Mouse (Mus musculus): ENCODE data around the gene Lrtm2. TPM values are rescaled to one million over a fixed set of nuclear protein-coding genes. Genes with fewer than 3 reads are reported as not detected.

Lrtm2 gene
- polyA plus RNA-seq, 1 experiment, result 50.2 TPM

DNA sequence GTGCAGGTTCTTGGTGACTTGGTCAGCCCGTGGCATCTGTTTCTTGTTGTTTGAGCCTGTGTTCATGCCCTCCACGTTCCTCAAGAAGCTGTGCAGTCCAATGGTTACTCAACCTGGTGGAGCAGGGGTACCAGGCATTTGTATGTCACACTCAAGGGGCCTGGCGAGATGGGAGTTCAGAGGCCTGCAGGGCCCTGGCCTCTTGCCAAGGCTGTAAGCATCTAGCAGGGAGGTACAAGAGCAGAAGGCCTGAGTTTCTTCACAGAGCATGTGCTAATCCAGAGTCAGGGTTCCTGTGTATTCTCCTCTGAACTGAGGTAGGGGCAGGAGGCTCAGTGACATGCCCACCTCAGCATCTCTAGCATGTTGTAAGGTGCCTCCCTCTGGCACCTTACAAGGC is 17.5 kb downstream of the Lrtm2 start:
- Histone ChIP-seq H3K27ac (ENCODE audit: insufficient read depth, low read length) (peak overlapping the region; percentile 54), H3K4me3 (ENCODE audit: insufficient read depth, low read length) (no peak overlapping the region), H3K4me1 (ENCODE audit: control insufficient read depth, insufficient read depth, low read length) (peaks cover 17% of the 10 kb centered on the region)
- TF ChIP-seq POLR2A (IDR thresholded peaks at IDR 0.05; ENCODE audit: extremely low read depth, insufficient read depth, low read length) (no peak), CTCF (IDR thresholded peaks at IDR 0.05; ENCODE audit: extremely low read depth, insufficient read depth, low read length) (no peak)

DNA sequence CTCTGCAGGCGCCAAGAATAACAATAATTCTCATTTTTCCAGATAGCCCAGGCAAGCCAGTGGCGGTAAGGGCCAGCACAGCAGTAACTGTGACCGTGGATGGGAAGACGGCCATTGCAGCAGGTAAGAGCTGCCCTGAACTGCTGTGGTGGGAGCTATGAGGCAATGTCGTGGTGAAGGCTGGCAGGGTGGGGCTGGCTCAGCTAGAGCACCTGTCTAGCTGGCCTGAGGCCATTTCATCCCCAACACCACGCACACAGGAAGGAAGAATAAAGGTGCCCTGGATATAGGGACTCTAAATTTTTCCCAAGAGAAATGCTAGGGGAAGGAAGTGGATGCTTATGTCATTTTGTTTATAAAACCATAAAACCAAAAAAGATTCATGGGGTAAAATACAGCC is 18.2 kb downstream of the Lrtm2 start:
- H3K4me3 ChIP-seq (ENCODE audit: insufficient read depth, low read length), result no peak overlapping the region
- TF ChIP-seq CTCF (IDR thresholded peaks at IDR 0.05; ENCODE audit: extremely low read depth, insufficient read depth, low read length) (no peak), POLR2A (IDR thresholded peaks at IDR 0.05; ENCODE audit: extremely low read depth, insufficient read depth, low read length) (no peak)
- H3K27ac ChIP-seq (ENCODE audit: insufficient read depth, low read length), result no peak overlapping the region
- H3K4me1 ChIP-seq (ENCODE audit: control insufficient read depth, insufficient read depth, low read length), result peaks cover 17% of the 10 kb centered on the region

DNA sequence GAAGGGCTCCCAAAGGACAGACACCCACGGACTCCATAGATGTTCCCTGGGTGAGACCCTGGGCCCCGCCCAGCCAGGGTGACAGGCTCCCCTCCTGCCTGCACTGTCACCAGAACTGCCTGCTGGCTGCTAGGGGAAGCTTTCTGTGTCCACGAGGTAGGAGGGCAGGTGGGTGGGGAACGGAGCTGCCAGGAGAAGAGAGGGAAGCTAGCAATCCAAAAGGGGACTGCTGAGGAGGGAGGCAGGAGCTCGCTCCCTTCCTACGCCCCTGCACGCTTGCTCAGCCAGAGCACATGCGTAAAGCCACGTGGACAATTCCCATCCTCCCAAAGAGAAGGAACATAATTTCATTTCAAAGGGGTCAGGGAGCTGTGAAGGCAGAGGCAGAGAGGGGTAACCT is 20.4 kb downstream of the Lrtm2 start:
- H3K4me3 ChIP-seq (ENCODE audit: insufficient read depth, low read length), result no peak overlapping the region
- TF ChIP-seq POLR2A (IDR thresholded peaks at IDR 0.05; ENCODE audit: extremely low read depth, insufficient read depth, low read length) (peak; percentile 46; the same call in 1 of the 2 replicates), CTCF (IDR thresholded peaks at IDR 0.05; ENCODE audit: extremely low read depth, insufficient read depth, low read length) (no peak)
- H3K4me1 ChIP-seq (ENCODE audit: control insufficient read depth, insufficient read depth, low read length), result peaks cover 16% of the 10 kb centered on the region
- H3K27ac ChIP-seq (ENCODE audit: insufficient read depth, low read length), result 0 out of 2 replicates have a peak overlapping the region, but pooled peaks have one; percentile 11

DNA sequence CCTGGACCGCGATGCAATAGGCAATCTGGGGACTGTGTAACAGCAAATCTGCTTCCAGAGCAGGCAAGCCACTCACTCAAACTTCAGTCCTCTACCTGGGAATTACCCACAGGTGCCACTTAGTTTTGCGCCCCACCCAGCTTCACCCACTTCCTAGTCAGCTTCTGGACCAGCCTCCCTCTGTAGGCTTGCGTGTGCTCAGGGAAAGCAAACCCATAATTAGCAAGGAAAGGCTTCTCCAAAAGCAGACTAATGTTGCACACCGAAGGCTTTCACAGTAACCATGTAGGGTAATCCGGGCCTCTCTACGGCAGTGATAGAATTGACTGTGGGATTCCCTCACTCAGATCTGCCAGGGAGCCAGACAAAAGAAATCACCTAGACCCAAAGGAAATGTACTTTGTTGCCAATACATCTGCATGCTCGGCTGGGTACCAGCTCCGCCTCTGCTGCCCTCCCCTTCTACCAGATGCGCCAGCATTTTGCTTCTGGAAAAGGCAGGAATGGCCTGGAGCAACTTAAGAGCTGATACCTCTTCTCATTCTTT is 22.6 kb downstream of the Lrtm2 start:
- Histone ChIP-seq H3K27ac (ENCODE audit: insufficient read depth, low read length) (no peak overlapping the region), H3K4me3 (ENCODE audit: insufficient read depth, low read length) (no peak overlapping the region), H3K4me1 (ENCODE audit: control insufficient read depth, insufficient read depth, low read length) (peaks cover 3% of the 10 kb centered on the region; the same call in 1 of the 2 replicates)
- TF ChIP-seq CTCF (IDR thresholded peaks at IDR 0.05; ENCODE audit: extremely low read depth, insufficient read depth, low read length), result no peak
- no peak for TF ChIP-seq POLR2A (IDR thresholded peaks at IDR 0.05; ENCODE audit: extremely low read depth, insufficient read depth, low read length)

DNA sequence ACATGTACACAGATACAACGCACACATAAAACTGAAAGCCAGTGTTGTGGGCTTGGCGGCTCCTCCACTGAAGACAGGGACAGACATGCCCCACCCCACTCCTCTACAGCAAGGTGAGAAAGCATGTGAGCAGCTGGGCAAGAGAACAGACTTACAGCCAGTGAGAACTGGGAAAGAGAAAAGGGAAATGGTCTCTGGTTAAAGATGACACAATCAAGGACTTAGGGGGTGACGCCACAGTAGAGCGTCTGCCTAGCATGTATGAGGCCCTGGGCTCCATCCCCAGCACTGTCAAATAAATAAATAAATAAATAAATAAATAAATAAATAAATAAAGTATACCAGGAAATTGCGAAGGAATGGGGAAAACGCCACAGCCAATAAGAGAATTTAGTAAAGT is 27.2 kb downstream of the Lrtm2 start:
- Histone ChIP-seq H3K27ac (ENCODE audit: insufficient read depth, low read length) (no peak overlapping the region), H3K4me3 (ENCODE audit: insufficient read depth, low read length) (no peak overlapping the region), H3K4me1 (ENCODE audit: control insufficient read depth, insufficient read depth, low read length) (no peaks in the 10 kb centered on the region)
- TF ChIP-seq CTCF (IDR thresholded peaks at IDR 0.05; ENCODE audit: extremely low read depth, insufficient read depth, low read length) (no peak), POLR2A (IDR thresholded peaks at IDR 0.05; ENCODE audit: extremely low read depth, insufficient read depth, low read length) (no peak)

DNA sequence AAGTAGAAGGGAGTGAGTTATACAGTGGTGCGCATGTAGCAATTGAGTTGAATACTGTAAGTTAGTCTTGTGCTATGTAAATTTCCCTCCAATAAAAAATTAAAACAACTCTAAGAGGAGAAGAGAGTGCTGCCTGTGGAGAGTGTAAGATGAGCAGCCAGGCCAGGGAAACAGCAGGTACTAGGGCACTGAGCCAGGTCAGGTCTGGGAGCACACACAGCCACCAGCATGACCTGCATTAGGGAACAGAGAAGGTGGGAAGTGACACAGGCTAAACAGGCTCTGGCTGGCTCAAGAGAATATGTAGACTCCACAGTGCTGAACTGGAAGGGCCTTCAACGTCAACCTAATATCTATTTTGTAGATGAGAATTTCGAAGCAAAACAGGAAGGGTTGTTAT is 29.3 kb downstream of the Lrtm2 start:
- Histone ChIP-seq H3K4me3 (ENCODE audit: insufficient read depth, low read length) (no peak overlapping the region), H3K4me1 (ENCODE audit: control insufficient read depth, insufficient read depth, low read length) (no peaks in the 10 kb centered on the region), H3K27ac (ENCODE audit: insufficient read depth, low read length) (no peak overlapping the region)
- no peak for TF ChIP-seq CTCF (IDR thresholded peaks at IDR 0.05; ENCODE audit: extremely low read depth, insufficient read depth, low read length)
- no peak for TF ChIP-seq POLR2A (IDR thresholded peaks at IDR 0.05; ENCODE audit: extremely low read depth, insufficient read depth, low read length)

DNA sequence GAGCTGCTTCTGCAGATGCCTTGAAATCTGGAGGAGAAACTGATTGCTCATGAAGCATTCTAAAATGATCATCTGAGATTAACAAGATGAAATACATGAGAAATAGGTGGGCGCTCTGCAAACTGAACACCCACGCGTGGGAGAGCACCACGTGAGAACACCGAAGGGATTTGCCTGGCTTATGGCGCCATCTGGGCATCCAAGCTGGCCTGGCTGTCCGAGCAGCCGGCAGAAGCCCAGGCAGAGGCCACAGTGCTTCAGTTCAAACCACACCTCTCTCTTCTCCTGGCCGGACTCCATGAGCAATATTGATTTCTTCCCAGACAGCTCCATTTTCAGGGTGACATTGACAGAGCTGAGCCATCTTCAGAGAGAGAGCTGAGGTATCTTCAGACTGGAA is 49.8 kb downstream of the Lrtm2 start:
- Histone ChIP-seq H3K4me1 (ENCODE audit: control insufficient read depth, insufficient read depth, low read length) (peaks cover 6% of the 10 kb centered on the region), H3K27ac (ENCODE audit: insufficient read depth, low read length) (no peak overlapping the region), H3K4me3 (ENCODE audit: insufficient read depth, low read length) (no peak overlapping the region)
- TF ChIP-seq POLR2A (IDR thresholded peaks at IDR 0.05; ENCODE audit: extremely low read depth, insufficient read depth, low read length), result no peak
- TF ChIP-seq CTCF (IDR thresholded peaks at IDR 0.05; ENCODE audit: extremely low read depth, insufficient read depth, low read length), result peak; percentile 34; the same call in 1 of the 2 replicates

DNA sequence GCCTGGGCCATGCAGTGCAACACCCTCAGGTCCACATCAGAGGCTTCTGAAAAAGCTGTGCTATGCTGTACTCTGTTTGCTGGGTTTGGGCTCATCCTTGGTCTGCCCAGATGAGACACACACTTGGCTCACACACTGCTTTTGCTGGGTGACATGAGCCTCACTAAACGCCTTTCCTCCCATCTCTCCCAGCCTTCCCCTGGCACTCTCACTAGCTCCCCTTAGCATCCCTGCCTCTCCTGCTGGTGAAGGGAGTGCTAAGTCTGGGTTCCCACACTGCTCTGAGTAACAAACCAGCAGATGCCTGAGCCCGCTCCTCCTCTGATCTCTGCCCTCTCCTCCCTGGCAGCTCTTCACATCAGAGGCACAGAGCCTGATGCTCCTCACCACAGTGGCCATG is 53.9 kb downstream of the Lrtm2 start:
- H3K4me1 ChIP-seq (ENCODE audit: control insufficient read depth, insufficient read depth, low read length), result peaks cover 6% of the 10 kb centered on the region
- H3K27ac ChIP-seq (ENCODE audit: insufficient read depth, low read length), result no peak overlapping the region
- H3K4me3 ChIP-seq (ENCODE audit: insufficient read depth, low read length), result no peak overlapping the region
- no peak for TF ChIP-seq POLR2A (IDR thresholded peaks at IDR 0.05; ENCODE audit: extremely low read depth, insufficient read depth, low read length)

Other genes starting within 250 kb of the Lrtm2 start
- gene Dcp1b, start 155.5 kb downstream of the Lrtm2 start, polyA plus RNA-seq (2012; rRNA removed), result 26.6 and 27.1 TPM in 2 replicates
- gene Cacna1c, start 134.3 kb downstream of the Lrtm2 start, polyA plus RNA-seq (2012; rRNA removed), result 15.3 and 15.9 TPM in 2 replicates
- gene Cacna2d4, start 94.2 kb downstream of the Lrtm2 start, polyA plus RNA-seq (2012; rRNA removed), result 2.9 and 3.1 TPM in 2 replicates
- gene Adipor2, start 86.9 kb upstream of the Lrtm2 start, polyA plus RNA-seq (2012; rRNA removed), result 37.7 and 38.0 TPM in 2 replicates
- gene Fbxl14, start 148.9 kb upstream of the Lrtm2 start, polyA plus RNA-seq (2012; rRNA removed), result 29.0 and 29.4 TPM in 2 replicates
- 1.9 and 2.5 TPM in 2 replicates for gene Wnt5b, start 213.6 kb upstream of the Lrtm2 start, polyA plus RNA-seq (2012; rRNA removed)

Measured in cortical plate, adult 2 months (tissue).